Mouse (Mus musculus) spleen, adult 2 months (tissue): ENCODE data around the gene Elmo3. TPM values are rescaled to one million over a fixed set of nuclear protein-coding genes. Genes with fewer than 3 reads are reported as not detected.

Experiments used
- DNase-seq, 2 experiments: peaks; one replicate each; pipeline versions ENCODE4 v3.0.0 to v3.0.0-alpha.2; 2012 to 2021; ENCODE audit warnings: low spot score in 2 of 2, low read depth in 1 of 2
- H3K27ac ChIP-seq: fragments of 200-500 bp; 2 replicates; pipeline ENCODE4 v1.5.1; 2012; ENCODE audit warnings: low read length, inconsistent platforms; ENCODE audit not compliant: insufficient read depth
- H3K27me3 ChIP-seq: fragments of 200-500 bp; 2 replicates; pipeline ENCODE4 v1.6.1; 2012; ENCODE audit warnings: mild to moderate bottlenecking, moderate library complexity, low read length, inconsistent platforms; ENCODE audit not compliant: control insufficient read depth, insufficient read depth
- H3K36me3 ChIP-seq: fragments of 200-500 bp; 2 replicates; pipeline ENCODE4 v1.6.1; 2012; ENCODE audit warnings: mild to moderate bottlenecking, low read length, inconsistent platforms; ENCODE audit not compliant: control insufficient read depth, insufficient read depth
- H3K4me1 ChIP-seq: fragments of 200-500 bp; 2 replicates; pipeline ENCODE4 v1.6.1; 2011; ENCODE audit warnings: inconsistent platforms; ENCODE audit not compliant: control insufficient read depth, insufficient read depth, insufficient read length
- H3K4me3 ChIP-seq: fragments of 200-500 bp; 2 replicates; pipeline ENCODE4 v1.5.1; 2011; ENCODE audit warnings: mild to moderate bottlenecking, inconsistent platforms; ENCODE audit not compliant: insufficient read depth, insufficient read length; ENCODE audit errors: extremely low read depth
- CTCF ChIP-seq: fragments of 200-500 bp; IDR thresholded peaks from 2 replicates; pipeline ENCODE4 v1.5.1; 2011; ENCODE audit warnings: mild to moderate bottlenecking, inconsistent platforms; ENCODE audit not compliant: insufficient read depth, insufficient read length, insufficient replicate concordance; ENCODE audit errors: extremely low read depth
- POLR2A ChIP-seq: fragments of 200-500 bp; IDR thresholded peaks from 2 replicates; pipeline ENCODE4 v1.6.1; 2011; ENCODE audit warnings: low read depth, low read length, inconsistent platforms
- WGBS: fragments of 180-500 bp; shearing (Covaris S2); methylation state at CpG from one replicate; pipeline ENCODE4 v1.1.7; 2018; 5-methylcytosine and 5-hydroxymethylcytosine counted together
- polyA plus RNA-seq: library from polyadenylated mRNA; depleted of rRNA; stranded (reverse); fragments of >200 nt; gene quantifications from 2 replicates; pipeline ENCODE4 v1.2.3, GENCODE M21; 2012

The Elmo3 gene
- polyA plus RNA-seq, 1 experiment = 7.7 TPM

DNA sequence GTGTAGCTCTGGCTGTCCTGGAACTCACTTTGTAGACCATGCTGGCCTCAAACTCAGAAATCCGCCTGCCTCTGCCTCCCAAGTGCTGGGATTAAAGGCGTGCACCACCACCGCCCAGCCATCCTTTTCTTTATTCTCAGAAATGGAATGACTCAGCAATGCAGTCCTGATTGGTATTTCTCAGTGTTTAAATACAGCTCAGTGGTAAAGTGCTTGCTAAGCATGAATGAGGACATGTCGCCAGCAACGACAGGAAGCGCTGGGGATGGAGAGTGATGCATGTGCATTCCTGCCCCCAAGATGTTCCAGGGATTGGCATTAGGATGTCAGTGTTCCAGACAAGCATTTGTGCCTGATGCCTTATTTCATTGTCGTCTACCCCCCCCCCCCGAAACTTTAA is 2.0 kb upstream of the Elmo3 start:
- Histone ChIP-seq H3K27me3 (no peaks in the 10 kb centered on the region), H3K27ac (no peak overlapping the region), H3K4me1 (peaks cover 6% of the 10 kb centered on the region; the same call in 1 of the 2 replicates), H3K36me3 (peaks cover 37% of the 10 kb centered on the region), H3K4me3 (no peak overlapping the region)
- TF ChIP-seq POLR2A (no peak), CTCF (no peak)
- no peak for DNase-seq
- WGBS = 73% methylated on average over 8 of the region's 8 CpGs

DNA sequence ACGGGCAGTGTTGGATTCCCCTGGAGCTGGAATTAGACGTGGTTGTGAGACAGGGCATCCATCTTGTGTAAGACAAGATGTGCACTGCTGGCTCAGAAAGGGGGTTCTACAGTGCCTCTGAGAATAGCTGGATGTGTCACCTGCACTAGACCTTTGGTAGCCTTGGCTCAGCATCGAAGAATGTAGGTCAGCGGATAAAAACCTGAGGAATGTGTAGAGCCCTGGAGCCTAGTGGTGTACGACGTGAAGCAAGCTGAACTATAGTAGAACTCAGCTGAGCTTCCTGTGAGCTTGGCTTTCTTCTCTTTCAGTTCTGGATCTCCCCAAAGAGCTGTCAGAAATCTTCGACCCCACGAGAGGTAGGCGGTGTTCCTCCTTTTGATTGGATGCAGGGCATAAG is 1.5 kb upstream of the Elmo3 start:
- Histone ChIP-seq H3K27me3 (no peaks in the 10 kb centered on the region), H3K4me3 (no peak overlapping the region), H3K4me1 (peaks cover 1% of the 10 kb centered on the region; the same call in 1 of the 2 replicates), H3K27ac (no peak overlapping the region), H3K36me3 (peaks cover 39% of the 10 kb centered on the region)
- TF ChIP-seq POLR2A (no peak), CTCF (no peak)
- DNase-seq = no peak
- WGBS = 77% methylated on average over 9 of the region's 9 CpGs

DNA sequence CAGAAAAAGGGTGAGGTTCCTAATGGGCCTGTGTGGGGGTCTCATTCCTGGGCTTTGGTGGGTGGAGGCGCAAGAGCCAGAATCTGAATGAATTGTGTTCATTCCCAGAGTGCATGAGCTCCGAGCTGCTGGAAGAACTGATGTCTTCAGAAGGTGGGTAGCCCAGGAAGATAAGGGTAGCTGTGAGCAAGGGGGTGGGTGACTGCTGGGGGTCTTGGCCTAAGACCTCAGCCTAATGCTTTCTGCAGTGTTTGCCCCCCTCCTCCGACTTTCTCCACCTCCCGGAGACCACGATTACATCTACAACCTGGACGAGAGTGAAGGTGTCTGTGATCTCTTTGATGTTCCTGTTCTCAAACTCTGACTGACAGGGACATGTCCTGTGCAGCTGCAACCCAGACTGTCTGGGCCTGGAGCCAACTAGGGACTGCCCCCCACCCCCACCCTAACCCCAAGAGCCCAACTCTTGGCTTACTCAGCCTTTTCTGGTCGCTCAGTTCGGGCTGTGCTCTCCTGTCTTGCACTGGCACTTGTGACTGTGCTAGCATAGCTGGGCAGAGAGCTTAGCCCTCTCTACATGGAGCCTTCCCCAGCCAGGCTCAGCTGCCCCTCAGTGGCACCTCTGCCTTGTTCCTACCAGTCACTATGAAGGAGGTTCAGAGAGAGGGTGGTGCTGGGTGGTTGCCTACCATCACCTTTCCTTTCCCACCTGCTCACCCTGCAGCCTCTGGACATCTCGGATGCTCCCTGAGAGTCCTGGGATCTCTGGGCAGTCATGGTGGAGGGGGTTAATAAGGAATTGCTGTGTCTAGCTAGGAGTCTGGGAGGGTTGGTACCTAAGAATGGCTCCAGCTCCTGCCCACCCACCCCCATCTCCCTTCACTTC is 833 bp upstream of the Elmo3 start:
- TF ChIP-seq CTCF = no peak
- TF ChIP-seq POLR2A = no peak
- Histone ChIP-seq H3K27ac (peak overlapping the region; percentile 12; the same call in 1 of the 2 replicates), H3K4me3 (no peak overlapping the region), H3K4me1 (no peaks in the 10 kb centered on the region; the same call in 1 of the 2 replicates), H3K27me3 (no peaks in the 10 kb centered on the region), H3K36me3 (peaks cover 37% of the 10 kb centered on the region)
- no peak for DNase-seq
- WGBS = 50% methylated on average over 9 of the region's 9 CpGs

DNA sequence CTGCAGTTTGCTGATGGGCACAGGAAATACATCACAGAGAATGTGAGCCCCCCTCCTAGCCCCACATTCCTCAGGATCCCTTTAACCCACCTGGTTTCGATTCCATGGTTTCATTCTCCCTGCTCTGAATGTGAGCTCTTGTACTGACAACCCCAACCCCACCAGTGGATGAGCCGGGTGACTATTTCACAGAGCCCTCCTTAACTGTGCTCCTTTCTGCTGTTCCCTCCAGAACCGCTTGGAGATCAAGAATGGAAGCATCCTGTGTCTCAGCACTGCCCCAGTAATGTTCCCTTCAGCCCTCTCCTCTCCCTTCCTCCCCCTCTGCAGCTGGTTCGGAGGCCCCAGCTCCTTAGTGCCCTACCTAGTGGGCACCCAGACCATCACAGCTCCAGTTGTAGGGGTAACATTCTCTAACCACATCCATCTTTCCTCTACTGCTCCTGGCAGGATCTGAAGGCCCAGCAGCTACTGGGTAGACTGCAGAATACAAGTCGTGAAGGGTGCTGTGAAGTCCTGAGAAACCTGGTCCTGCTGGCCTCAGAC is 818 bp downstream of the Elmo3 start:
- H3K27ac ChIP-seq = no peak overlapping the region
- no peak for TF ChIP-seq POLR2A
- no peak for TF ChIP-seq CTCF
- no peak for DNase-seq
- no peaks in the 10 kb centered on the region for H3K27me3 ChIP-seq
- no peaks in the 10 kb centered on the region; the same call in 1 of the 2 replicates for H3K4me1 ChIP-seq
- H3K36me3 ChIP-seq = peaks cover 26% of the 10 kb centered on the region
- WGBS = 53% methylated on average over 5 of the region's 5 CpGs
- no peak overlapping the region for H3K4me3 ChIP-seq

DNA sequence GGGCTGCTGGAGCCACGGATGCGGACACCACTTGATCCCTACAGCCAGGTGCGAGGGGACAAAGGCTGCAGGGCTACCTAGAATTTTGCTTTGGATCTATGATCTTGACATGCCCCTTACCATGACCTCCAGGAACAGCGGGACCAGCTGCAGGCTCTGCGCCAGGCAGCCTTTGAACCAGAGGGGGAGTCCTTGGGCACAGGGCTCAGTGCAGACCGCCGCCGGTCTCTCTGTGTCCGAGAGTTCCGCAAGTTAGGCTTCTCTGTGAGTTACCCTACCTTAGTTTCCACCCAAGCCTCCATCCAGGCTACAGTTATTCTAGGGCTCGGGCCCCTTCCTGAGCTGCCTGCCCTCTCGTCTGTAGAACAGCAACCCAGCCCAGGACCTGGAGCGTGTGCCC is 2.3 kb downstream of the Elmo3 start:
- H3K27ac ChIP-seq = no peak overlapping the region
- 98% methylated on average over 13 of the region's 13 CpGs for WGBS
- no peak for DNase-seq
- TF ChIP-seq POLR2A (no peak), CTCF (no peak)
- no peaks in the 10 kb centered on the region for H3K27me3 ChIP-seq
- no peak overlapping the region for H3K4me3 ChIP-seq
- H3K36me3 ChIP-seq = peaks cover 18% of the 10 kb centered on the region
- H3K4me1 ChIP-seq = no peaks in the 10 kb centered on the region; the same call in 1 of the 2 replicates

DNA sequence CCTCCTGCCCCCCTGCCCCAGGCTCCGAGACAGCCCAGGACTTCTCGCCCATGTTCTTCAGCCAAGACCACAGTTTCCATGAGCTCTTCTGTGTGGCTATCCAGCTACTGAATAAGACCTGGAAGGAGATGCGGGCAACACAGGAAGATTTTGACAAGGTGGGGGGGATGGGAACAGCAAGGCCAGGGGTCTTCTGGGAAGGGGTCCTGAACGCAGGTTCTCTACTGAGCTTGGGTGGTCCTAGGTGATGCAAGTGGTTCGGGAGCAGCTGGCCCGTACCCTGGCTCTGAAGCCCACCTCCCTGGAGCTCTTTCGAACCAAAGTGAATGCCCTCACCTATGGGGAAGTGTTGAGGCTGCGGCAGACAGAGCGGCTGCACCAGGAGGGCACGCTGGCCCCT is 3.0 kb downstream of the Elmo3 start:
- DNase-seq = no peak
- no peaks in the 10 kb centered on the region for H3K27me3 ChIP-seq
- H3K4me1 ChIP-seq = no peaks in the 10 kb centered on the region; the same call in 1 of the 2 replicates
- H3K36me3 ChIP-seq = peaks cover 17% of the 10 kb centered on the region
- 95% methylated on average over 10 of the region's 10 CpGs for WGBS
- H3K27ac ChIP-seq = no peak overlapping the region
- no peak overlapping the region for H3K4me3 ChIP-seq
- no peak for TF ChIP-seq CTCF
- TF ChIP-seq POLR2A = no peak
